Mouse (Mus musculus) right cerebral cortex, postnatal 14 days (tissue): ENCODE data around the gene Tex264.
"Not testable (repeated sequence)": the region's sequence is repeated elsewhere in the genome, so short reads cannot be mapped to it uniquely, and the experiment has no call there.

Experiments used
- DNase-seq: peaks from one replicate; pipeline ENCODE4 v3.0.0; 2022

The Tex264 gene

GRCm38 (mm10) chr9:106663200-106663599, 22.5 kb downstream of the Tex264 start:
- DNase-seq, result no peak

DNA sequence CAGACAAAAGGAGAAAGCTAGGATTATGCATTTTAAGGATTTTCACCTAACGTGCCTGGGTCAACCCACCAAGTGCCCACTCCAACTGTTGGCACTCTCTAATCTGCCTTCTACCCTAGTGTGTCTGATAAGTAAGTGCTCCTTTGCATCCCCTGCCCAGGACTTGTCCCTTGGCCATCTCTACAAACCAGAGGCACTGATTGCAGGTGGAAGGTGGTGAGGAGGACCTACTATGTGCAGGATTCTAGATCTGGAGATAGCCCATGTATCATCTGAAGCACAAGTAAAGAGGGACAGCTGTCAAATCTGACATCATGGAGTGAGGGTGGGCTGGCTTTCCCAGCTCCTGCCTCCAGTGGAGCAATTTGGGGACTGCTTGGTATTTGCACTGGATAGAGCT, 25.8 kb downstream of the Tex264 start:
- no peak for DNase-seq

- no peak for DNase-seq
Measured at GRCm38 (mm10) chr9:106659441-106659840, 26.3 kb downstream of the Tex264 start.

- no peak for DNase-seq
Measured at GRCm38 (mm10) chr9:106657592-106657991, 28.1 kb downstream of the Tex264 start.

- no peak for DNase-seq
Measured at GRCm38 (mm10) chr9:106656820-106657219, 28.9 kb downstream of the Tex264 start.

DNA sequence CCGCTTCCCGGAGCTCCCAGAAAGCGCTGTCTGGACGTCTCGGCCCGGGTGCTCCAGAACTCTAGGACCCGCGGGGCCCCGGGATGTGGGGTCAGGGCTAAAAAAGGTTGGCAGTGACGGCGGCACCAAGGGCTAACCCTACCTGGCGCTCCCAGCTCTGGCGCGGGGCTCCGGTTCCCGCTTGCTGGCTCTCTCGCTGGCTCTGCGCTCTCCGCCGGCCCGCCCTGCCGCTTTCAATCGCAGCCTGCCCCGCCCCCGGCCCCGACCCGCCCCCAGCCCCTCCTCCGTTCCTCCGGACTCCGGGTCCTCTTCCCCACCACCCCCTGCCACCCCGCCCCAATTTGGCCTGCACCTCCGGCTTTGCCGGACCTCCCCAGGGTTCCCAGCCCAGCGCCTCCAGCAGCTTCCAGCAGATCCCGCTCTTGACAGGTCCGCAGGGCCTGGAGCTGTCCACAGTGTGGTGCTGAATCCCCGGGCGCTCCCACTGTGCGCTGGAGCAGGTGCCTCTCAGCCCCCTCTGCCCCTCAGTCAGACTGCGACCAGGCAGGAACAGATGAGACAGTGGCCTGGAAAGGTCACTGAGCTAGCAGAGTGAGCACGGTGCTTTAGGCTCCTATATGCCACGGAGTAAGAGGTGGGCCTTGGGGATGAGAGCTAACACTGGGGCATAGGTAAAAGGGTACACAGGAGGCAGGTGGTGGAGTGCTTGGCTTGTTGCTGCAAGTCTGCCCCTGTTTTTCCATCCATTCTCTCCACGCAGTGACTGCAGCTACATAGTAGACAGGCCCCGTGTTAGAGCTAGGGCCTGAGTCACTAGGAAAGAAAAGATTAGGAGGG, 29.6 kb downstream of the Tex264 start, which contains the start of gene Grm2:
Grm2 (minus strand) TSS at position 199 of the 837 bp plus-strand sequence.
- peak; percentile 56 for DNase-seq

GRCm38 (mm10) chr9:106652720-106653119, 33.0 kb downstream of the Tex264 start:
- no peak for DNase-seq

DNA sequence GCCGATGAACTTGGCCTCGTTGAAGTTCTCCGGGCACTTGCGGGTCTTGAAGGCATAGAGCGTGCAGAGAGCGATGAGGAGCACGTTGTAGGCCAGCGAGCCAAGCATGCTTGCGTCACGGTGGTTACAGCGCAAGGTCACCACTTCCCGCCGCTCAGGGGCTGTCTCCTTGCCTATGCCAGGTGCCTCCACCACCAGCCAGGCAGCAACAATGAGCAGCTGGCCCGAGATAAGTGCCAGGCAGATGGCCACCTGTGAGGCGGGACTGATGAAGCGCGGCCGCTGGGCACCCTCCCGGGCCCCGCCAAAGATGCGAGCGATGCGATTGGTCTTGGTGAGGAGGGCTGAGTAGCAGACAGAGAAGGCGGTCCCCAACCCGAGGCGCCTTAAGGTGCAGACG, 38.5 kb downstream of the Tex264 start:
- no peak for DNase-seq

GRCm38 (mm10) chr9:106645684-106646271, 39.9 kb downstream of the Tex264 start:
- no peak for DNase-seq

DNA sequence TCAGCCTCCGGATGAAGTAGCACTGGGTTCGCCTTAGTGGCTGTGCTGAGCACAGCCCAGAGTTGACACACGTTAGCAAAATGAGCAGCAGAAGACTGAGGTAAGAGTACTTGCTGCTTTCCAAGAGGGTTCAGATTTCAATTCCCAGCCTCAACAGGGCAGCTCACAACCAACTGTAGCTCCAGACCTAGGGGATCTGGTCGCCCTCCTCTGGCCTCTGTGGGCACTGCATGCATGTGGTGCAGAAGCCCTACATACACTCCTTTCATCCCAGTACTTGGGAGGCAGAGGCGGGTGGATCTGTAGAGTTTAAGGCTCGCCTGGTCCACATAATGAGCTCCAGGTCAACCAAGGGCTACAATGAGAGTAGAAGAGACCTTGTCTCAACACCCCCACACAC, 41.9 kb downstream of the Tex264 start:
- no peak for DNase-seq

- peak; percentile 91 for DNase-seq
Measured at GRCm38 (mm10) chr9:106643128-106643527, 42.6 kb downstream of the Tex264 start.

DNA sequence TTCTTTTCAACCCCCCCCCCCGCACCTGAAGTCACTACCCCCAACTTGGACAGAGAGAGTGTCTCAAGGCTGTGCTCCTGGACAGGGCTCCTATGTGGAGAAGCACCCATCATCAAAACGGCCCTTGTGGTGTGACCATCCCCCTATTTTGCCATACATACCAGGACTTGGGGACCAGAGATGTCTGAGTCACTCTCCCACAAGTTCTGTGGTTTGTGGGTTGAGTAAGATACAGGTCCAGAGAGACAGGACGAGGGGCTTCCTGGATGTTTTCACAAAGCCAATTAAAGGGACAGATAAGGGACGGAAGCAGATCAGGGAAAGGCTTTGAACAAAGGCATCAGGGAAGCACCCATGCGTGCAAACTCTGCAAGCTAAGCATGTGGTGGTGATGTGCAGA, 44.4 kb downstream of the Tex264 start:
- DNase-seq, result no peak

- DNase-seq, result no peak
Measured at GRCm38 (mm10) chr9:106638154-106638553, 47.6 kb downstream of the Tex264 start.

- no peak for DNase-seq
Measured at GRCm38 (mm10) chr9:106632185-106632584, 53.5 kb downstream of the Tex264 start.

- DNase-seq, result not testable (repeated sequence)
Measured at GRCm38 (mm10) chr9:106627796-106628195, 57.9 kb downstream of the Tex264 start.

DNA sequence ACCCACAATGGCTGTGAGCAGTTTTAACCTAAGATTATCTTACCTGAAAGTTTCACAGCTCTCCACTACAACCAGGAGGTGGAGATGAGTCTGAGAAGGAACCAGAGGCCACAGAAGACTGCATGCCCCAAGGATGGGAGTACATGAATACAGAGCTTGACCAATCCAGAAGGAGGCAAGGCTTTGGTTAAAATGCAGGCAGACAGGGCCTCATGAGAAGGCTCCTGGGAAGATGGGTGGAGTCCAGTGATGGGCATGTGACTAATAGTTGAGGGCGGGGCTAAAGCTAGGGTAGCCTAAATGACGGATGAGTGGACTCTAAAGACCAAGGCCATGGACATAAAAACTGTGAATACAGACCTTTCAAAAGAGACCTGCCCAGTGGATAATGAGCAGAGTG, 59.4 kb downstream of the Tex264 start, which contains the start of gene Iqcf6:
Iqcf6 (plus strand) TSS at position 301 of the 400 bp plus-strand sequence.
- DNase-seq, result no peak

- no peak for DNase-seq
Measured at GRCm38 (mm10) chr9:106617496-106617895, 68.2 kb downstream of the Tex264 start.

DNA sequence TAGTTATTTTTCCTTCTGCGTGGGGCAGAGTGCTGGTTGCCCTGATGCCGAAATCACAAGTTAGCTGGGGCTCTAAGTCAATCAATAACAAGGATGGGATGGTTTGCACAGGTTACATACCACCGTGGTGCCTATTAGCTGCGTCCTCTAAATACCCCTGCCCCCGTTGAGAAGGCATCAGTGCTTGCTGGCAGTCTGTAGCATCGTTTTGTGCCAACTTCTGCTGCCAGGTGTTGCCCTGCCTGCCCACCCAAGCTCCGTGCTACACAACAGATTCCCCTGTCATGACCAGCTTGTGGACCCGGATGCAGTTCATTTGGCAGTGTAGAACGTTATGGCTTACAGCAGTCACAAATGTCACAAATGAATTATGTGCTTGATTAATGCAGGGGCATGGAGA, 69.4 kb downstream of the Tex264 start:
- DNase-seq, result no peak

DNA sequence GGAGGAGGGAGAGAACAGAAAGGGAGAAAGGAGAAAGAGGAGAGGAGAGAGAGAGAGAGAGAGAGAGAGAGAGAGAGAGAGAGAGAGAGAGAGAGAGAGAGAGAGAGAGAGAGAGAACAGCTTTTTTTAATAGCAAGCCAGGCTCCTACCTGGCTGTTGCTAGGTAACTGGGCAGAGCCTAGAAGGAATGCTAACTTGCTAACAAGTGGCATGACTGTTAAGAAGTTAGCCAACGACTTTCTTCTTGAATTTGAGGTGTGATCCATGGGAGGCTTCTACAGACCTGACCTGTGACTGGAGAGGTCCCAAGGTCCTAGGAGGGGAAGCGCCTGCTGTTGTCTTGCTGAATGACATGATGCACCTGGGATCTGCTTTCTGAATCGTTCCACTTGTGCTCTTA, 71.1 kb downstream of the Tex264 start:
- no peak for DNase-seq

DNA sequence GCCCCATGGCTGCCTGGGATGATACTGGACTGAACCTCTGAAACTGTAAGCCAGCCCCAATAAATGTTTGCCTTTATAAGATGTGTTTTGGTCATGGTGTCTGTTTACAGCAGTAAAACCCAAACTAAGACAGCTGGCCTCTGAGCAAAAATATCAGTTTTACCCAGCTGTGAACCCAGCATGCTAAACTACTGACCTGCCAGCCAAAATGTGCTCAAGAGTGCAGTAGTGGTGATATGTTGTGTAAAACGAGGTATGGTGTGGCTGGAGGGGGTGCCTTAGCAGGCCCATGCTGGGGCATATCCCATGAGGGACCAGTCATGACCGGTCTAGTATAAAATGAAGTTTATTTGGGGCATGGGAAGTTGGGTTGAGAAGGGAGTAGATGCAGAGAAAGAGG, 71.8 kb downstream of the Tex264 start:
- DNase-seq, result no peak

DNA sequence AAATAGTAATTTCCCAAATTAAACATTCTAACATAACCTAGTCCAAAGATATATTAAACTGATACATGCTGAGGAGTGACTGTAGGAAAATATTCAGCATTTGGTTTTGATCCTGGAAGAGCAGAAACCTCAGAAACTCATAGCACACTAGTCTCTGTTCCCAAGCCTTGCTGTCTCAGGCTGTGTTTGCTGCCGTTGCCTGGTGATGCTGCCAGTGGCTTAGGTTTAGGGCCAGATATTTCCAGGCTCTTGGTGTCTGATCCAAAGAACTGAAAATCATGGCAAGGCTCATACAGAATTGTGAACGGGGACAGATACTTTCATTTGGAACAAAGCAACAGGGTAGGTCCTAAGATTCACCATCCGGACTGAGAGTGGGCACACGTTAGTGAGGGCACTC, 75.0 kb downstream of the Tex264 start:
- DNase-seq, result no peak
